Mouse (Mus musculus) intestine, postnatal 0 days (tissue): ENCODE data around the gene Ufc1. TPM values are rescaled to one million over a fixed set of nuclear protein-coding genes. Genes with fewer than 3 reads are reported as not detected.
A peak's percentile ranks its signal among the peaks of the same experiment; 100 is the strongest.
"Not testable (repeated sequence)": the region's sequence is repeated elsewhere in the genome, so short reads cannot be mapped to it uniquely, and the experiment has no call there.

Experiments
- ATAC-seq: fragments of 200-750 bp; cut with Nextera tagmentation; 2 replicates; pipeline ENCODE4 v1.8.0; 2017; ENCODE audit warnings: mild to moderate bottlenecking, moderate TSS enrichment, moderate library complexity
- H3K27ac ChIP-seq: fragments of 300-500 bp; sonication (generic); 2 replicates; pipeline ENCODE4 v1.5.1; 2014; ENCODE audit warnings: mild to moderate bottlenecking, low read depth, low read length, moderate library complexity
- H3K27me3 ChIP-seq: fragments of 300-500 bp; sonication (generic); replicated peaks from 2 replicates; pipeline ENCODE4 v1.6.1; 2014; ENCODE audit warnings: low read length, mixed read lengths; ENCODE audit not compliant: control insufficient read depth, insufficient read depth
- H3K36me3 ChIP-seq: fragments of 300-500 bp; sonication (generic); 2 replicates; pipeline ENCODE4 v1.6.1; 2014; ENCODE audit warnings: mild to moderate bottlenecking, moderate library complexity; ENCODE audit not compliant: control insufficient read depth, insufficient read depth
- H3K4me1 ChIP-seq: fragments of 300-500 bp; sonication (generic); replicated peaks from 2 replicates; pipeline ENCODE4 v1.6.1; 2014; ENCODE audit warnings: antibody characterized with exemption, low read length, mixed read lengths; ENCODE audit not compliant: control insufficient read depth, insufficient read depth
- H3K4me2 ChIP-seq: fragments of 300-500 bp; sonication (generic); replicated peaks from 2 replicates; pipeline ENCODE4 v1.6.1; 2014; ENCODE audit warnings: low read depth, mild to moderate bottlenecking, moderate library complexity
- H3K4me3 ChIP-seq: fragments of 300-500 bp; sonication (generic); 2 replicates; pipeline ENCODE4 v1.5.1; 2014; ENCODE audit warnings: low read depth, low read length
- H3K9ac ChIP-seq: fragments of 300-500 bp; sonication (generic); 2 replicates; pipeline ENCODE4 v1.6.1; 2014; ENCODE audit warnings: mild to moderate bottlenecking, low read depth, low read length
- H3K9me3 ChIP-seq: fragments of 300-500 bp; sonication (generic); 2 replicates; pipeline ENCODE4 v1.6.1; 2016; ENCODE audit warnings: mixed run types; ENCODE audit not compliant: control insufficient read depth
- CTCF ChIP-seq: sonication (generic); IDR thresholded peaks from 2 replicates; pipeline ENCODE4 v1.5.1; 2016; ENCODE audit warnings: low read depth, mild to moderate bottlenecking, control low read depth, antibody characterized with exemption, moderate library complexity
- WGBS: fragments of 180-500 bp; shearing (Covaris S2); extraction: QIAGEN DNeasy Blood & Tissue Kit; methylation state at CpG from one replicate; pipeline ENCODE4 v1.1.7; 2014; 5-methylcytosine and 5-hydroxymethylcytosine counted together
- polyA plus RNA-seq: library from polyadenylated mRNA; unstranded; fragments of >200 nt; fragmentation: Nextera tagmentation; extraction: Ambion mirVana; gene quantifications from 2 replicates; pipeline ENCODE4 v1.2.1, GENCODE M21; 2015

The Ufc1 gene
- polyA plus RNA-seq, 1 experiment from 2014 or later, result 117 TPM

- no peak overlapping the region for H3K27ac ChIP-seq
- no peak overlapping the region for H3K9ac ChIP-seq
- H3K4me3 ChIP-seq, result no peak overlapping the region
- no peaks in the 10 kb centered on the region for H3K36me3 ChIP-seq
- no peaks in the 10 kb centered on the region for H3K9me3 ChIP-seq
- no peak for ATAC-seq
- H3K4me2 ChIP-seq, result peak overlapping the region; percentile 18
- 24% methylated on average over 5 of the region's 5 CpGs for WGBS
- H3K4me1 ChIP-seq, result no peaks in the 10 kb centered on the region
- no peaks in the 10 kb centered on the region for H3K27me3 ChIP-seq
- no peak for TF ChIP-seq CTCF
These were observed 25.3 kb upstream of the Ufc1 start for GRCm38 (mm10) chr1:171320151-171320550.

GRCm38 (mm10) chr1:171319748-171320147, 24.9 kb upstream of the Ufc1 start:
- 0 out of 2 replicates have a peak, but pooled peaks have one; percentile 16 for ATAC-seq
- H3K27ac ChIP-seq, result no peak overlapping the region
- WGBS, result 24% methylated on average over 7 of the region's 7 CpGs
- 0 out of 2 replicates have a peak, but pooled peaks have one; percentile 13 for TF ChIP-seq CTCF
- no peak overlapping the region for H3K4me3 ChIP-seq
- no peaks in the 10 kb centered on the region for H3K4me1 ChIP-seq
- H3K36me3 ChIP-seq, result no peaks in the 10 kb centered on the region
- peak overlapping the region; percentile 18 for H3K4me2 ChIP-seq
- H3K27me3 ChIP-seq, result no peaks in the 10 kb centered on the region
- H3K9ac ChIP-seq, result no peak overlapping the region
- H3K9me3 ChIP-seq, result no peaks in the 10 kb centered on the region

- no peaks in the 10 kb centered on the region for H3K9me3 ChIP-seq
- H3K4me3 ChIP-seq, result no peak overlapping the region
- TF ChIP-seq CTCF, result no peak
- no peaks in the 10 kb centered on the region for H3K27me3 ChIP-seq
- 71% methylated on average over 2 of the region's 2 CpGs for WGBS
- H3K27ac ChIP-seq, result no peak overlapping the region
- ATAC-seq, result no peak
- no peaks in the 10 kb centered on the region for H3K4me1 ChIP-seq
- H3K9ac ChIP-seq, result no peak overlapping the region
- H3K36me3 ChIP-seq, result no peaks in the 10 kb centered on the region
- H3K4me2 ChIP-seq, result no peak overlapping the region
These were observed 14.5 kb upstream of the Ufc1 start for GRCm38 (mm10) chr1:171309321-171309720.

GRCm38 (mm10) chr1:171306157-171306556, 11.3 kb upstream of the Ufc1 start:
- ATAC-seq, H3K27ac ChIP-seq: not testable (repeated sequence)
- 64% methylated on average over 5 of the region's 5 CpGs for whole genome bisulfite sequencing

GRCm38 (mm10) chr1:171298226-171298625, 3.4 kb upstream of the Ufc1 start:
- TF ChIP-seq CTCF, result no peak
- Histone ChIP-seq H3K4me1 (no peaks in the 10 kb centered on the region; the same call in 1 of the 2 replicates), H3K36me3 (no peaks in the 10 kb centered on the region), H3K9ac (no peak overlapping the region), H3K4me2 (no peak overlapping the region), H3K27me3 (peaks cover 7% of the 10 kb centered on the region; the same call in 1 of the 2 replicates), H3K4me3 (no peak overlapping the region), H3K27ac (no peak overlapping the region), H3K9me3 (no peaks in the 10 kb centered on the region)
- WGBS, result 67% methylated on average over 3 of the region's 3 CpGs
- ATAC-seq, result no peak

More at GRCm38 (mm10) chr1:171306157-171306556, 11.3 kb upstream of the Ufc1 start:
- not testable (repeated sequence) for H3K9ac ChIP-seq, H3K4me3 ChIP-seq, H3K4me2 ChIP-seq, H3K9me3 ChIP-seq, H3K36me3 ChIP-seq, H3K4me1 ChIP-seq, H3K27me3 ChIP-seq

- 16% methylated on average over 3 of the region's 3 CpGs for WGBS
- peak overlapping the region; percentile 97 for H3K27ac ChIP-seq
- no peak for ATAC-seq
- H3K9me3 ChIP-seq, result no peaks in the 10 kb centered on the region
- TF ChIP-seq CTCF, result no peak
- 0 out of 2 replicates have a peak overlapping the region, but pooled peaks have one; percentile 88 for H3K9ac ChIP-seq
- peaks cover 7% of the 10 kb centered on the region; the same call in 1 of the 2 replicates for H3K27me3 ChIP-seq
- no peaks in the 10 kb centered on the region; the same call in 1 of the 2 replicates for H3K4me1 ChIP-seq
- H3K4me2 ChIP-seq, result peak overlapping the region; percentile 53
- peak overlapping the region; percentile 85 for H3K4me3 ChIP-seq
- H3K36me3 ChIP-seq, result peaks cover 2% of the 10 kb centered on the region; the same call in 1 of the 2 replicates
These were observed 209 bp upstream of the Ufc1 start for GRCm38 (mm10) chr1:171295063-171295402.
